Mouse (Mus musculus): ENCODE measurements around the gene Kars.

DNA sequence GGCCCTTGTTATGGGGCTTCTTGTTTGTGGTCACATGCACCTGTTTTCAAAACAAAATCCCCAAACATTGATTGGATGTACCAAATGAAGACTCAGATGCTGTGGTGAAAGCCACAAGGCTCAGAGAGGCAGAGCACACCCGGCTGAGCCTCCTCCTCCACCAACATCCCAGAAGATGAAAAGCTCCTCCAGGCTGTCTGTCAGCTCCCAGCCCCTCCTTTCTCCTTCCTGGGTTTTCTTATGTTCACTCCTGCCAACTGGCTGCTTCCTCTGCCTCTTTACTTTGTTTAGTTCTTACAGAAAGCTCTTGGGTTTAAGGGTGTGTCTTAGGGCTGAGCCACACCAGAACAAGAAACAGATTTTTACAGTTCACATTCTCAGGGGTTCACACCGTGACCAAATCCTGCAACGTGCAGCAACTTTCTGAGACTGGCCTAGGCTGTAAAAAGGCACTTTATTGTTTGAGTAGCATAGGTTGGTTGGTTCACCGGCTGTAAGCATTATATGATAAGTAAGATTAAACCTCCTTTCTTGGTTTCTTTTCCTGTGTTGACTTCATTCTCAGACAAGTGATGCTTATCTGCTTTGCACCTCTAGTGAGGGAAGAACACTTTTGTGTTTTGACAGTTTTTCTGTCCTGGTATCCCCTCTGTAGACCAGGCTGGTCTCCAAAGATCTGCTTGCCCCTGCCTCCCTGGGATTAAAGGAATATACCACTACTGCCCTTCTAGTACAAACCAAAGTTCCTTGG, 56.1 kb downstream of the Kars start:
- TF ChIP-seq CTCF (IDR thresholded peaks at IDR 0.05; ENCODE audit: low read depth) (no peak), EP300 (IDR thresholded peaks at IDR 0.05; ENCODE audit: low read depth) (no peak)

All from liver, postnatal 0 days (tissue).